Mouse (Mus musculus): Measurements from ENCODE around the gene Il13ra1. TPM values are rescaled to one million over a fixed set of nuclear protein-coding genes. Genes with fewer than 3 reads are reported as not detected.

Il13ra1 gene
- total RNA-seq, 2 experiments from 2014 or later: 2.9 to 4.1 TPM

DNA sequence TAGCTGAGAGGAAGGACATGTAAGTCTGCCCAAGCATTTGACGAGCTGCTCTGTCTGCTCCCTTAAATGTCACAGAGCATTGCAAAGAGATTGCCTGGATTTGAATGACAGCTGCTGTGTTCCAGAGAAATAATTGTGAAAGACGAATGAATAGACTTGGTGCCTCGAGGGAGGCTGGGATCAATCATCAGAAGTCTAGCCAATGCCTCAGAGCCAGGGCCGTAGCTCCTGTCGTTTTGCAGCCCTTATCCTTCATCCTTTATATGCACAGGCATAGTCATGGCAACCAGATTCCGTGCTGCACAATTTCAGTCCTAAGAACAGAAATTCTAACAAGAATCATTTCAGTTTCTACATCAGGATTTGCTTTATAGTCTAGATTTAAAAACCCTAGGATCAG lies 74.5 kb downstream of the Il13ra1 start:
- intact Hi-C loops (cut with DNase I): no loop called here
- DNase-seq (ENCODE audit: low spot score in 2 of 2): no peak

DNA sequence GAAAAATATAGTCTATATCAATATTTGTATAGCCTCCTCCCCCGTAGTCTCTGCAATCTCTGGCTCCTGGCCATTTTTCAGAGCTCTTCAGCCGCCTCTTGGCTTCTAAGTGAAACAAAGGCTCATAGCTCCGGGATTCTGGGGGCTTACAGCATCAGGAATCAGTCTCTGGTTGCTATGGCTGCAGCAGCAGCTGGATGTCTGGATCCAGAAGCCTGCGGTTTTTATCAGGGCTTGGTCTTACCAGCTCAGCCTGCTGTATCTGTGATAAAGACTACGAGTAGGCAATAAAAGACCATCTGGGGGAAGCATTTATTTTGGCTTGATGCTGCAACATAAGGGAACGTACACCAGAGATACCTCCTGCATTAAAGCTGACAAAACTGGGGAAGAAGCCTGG lies 82.0 kb downstream of the Il13ra1 start:
- intact Hi-C loops (cut with DNase I): no loop called here
- DNase-seq (ENCODE audit: low spot score in 2 of 2): no peak

DNA sequence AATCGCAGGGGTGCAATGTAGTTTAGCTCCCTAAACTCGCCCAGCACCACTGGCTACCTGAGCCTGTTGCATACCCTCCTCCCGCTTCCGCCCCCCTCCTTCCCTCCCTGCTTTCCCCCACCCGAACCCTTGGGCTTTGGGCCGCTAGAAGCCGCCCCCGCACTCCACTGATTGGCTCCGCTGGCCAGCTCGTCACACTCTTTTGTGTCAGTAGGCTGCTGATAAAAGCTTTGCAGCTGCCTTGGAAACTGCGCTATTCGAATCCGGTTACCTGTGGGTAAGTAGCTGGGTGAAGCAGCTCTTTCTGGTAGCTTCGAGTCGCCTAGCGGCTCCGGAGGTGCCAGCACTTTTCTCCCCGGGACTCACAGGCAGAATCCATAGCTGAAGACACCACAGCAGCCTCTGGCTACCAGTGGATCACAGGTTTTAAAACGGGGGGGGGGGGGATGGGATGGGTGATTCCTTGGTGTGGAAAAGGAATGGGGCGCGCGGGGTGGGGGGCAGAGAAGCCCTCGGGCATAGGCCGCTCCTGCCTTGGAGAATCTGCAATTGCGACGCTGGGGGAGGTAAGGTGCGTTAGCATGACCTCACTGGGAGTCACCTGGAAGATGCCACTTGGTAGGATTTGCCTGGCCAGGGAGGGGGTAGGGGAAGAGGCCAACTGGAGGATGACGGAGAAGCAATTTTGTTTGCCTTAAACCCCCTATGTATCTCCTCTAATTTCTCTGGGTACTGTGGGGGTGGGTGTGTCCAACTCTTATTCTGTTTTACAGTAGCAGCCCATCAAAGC lies 84.0 kb downstream of the Il13ra1 start, which contains the start of gene Zcchc12:
Gene Zcchc12 (plus strand): TSS at position 169 of the 790 bp plus-strand sequence.
- intact Hi-C loops (cut with DNase I): no loop called here
- DNase-seq (ENCODE audit: low spot score in 2 of 2): peak in 1 of 2 experiments; percentile 14

DNA sequence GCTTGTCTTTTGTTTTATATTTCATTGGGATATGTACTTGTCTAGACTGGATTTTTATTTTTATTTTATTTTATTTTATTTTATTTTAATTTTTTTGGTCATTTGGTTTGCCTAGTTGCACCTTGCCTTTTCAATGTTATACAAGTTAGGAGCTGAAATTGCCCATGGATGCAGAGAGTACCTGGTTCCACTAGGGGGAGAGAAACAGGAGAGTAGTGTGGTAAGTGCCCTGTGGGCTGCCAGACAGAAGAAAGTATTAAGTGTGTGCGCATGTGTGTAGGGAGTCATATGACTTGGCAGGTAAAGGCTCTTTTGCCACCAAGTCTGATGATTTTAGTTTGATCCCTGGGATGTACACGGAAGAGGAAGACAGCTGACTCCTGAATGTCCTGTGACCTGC lies 97.6 kb downstream of the Il13ra1 start:
- intact Hi-C loops (cut with DNase I): no loop called here
- no peak for DNase-seq (ENCODE audit: low spot score in 2 of 2)

DNA sequence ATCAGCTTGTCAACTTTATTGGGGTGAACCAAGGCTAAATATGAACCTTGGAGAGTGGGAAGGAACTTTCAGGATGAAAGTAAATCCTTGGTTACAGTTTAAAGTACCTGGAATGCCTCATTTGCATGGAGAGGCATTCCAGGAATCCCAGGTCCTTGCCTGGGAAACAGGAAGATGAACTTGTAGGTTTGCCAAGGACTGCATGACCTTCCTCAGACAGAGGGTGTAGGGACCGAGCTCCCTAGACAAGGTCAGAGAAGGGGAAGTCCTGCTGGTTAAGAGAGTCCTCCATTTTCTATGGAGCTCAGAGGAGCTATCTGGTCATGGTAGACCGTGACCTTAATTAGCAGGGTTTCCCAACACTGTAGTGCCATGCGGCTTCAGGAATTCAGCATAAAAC lies 99.3 kb downstream of the Il13ra1 start:
- intact Hi-C loops (cut with DNase I): no loop called here

More for the DNA sequence above, 99.3 kb downstream of the Il13ra1 start:
- DNase-seq (ENCODE audit: low spot score in 2 of 2): no peak

Other genes with a start within 250 kb of the Il13ra1 start
- 1 to 10 TPM; 5.6 to 8.4 TPM for gene Dock11, start 223.3 kb upstream of the Il13ra1 start, total RNA-seq (2021)
- gene Zcchc12, start 83.8 kb downstream of the Il13ra1 start, total RNA-seq (2021): 10 to 100 TPM; 39.9 to 69.1 TPM
- 10 to 100 TPM; 10.7 to 20.1 TPM for gene Lonrf3, start 216.2 kb downstream of the Il13ra1 start, total RNA-seq (2021)

Data from left cerebral cortex, postnatal 36 days (tissue).